Mouse (Mus musculus): Measurements from ENCODE around the gene Kcnj14.

- TF ChIP-seq CTCF (IDR thresholded peaks at IDR 0.05; ENCODE audit: low read depth, low read length) (no peak), POLR2A (IDR thresholded peaks at IDR 0.05; ENCODE audit: borderline replicate concordance, low read depth, low read length) (no peak)
Measured at GRCm38 (mm10) chr7:45766764-45767163, 57.8 kb downstream of the Kcnj14 start.
